Comparison of ENCODE assay signal across 8 mouse cellular contexts in genomic region chr8:84840248-84840999, GRCm38 (mm10). TPM values are rescaled to one million over a fixed set of nuclear protein-coding genes. Genes with fewer than 3 reads are reported as not detected.
DNase-seq lines count a peak whose midpoint lies in the region; ATAC-seq and TF ChIP-seq lines count a peak whose summit lies in the region.

Gene Rad23a, minus strand, starts transcription at chr8:84840665.

- H3K9ac ChIP-seq in hindbrain, embryonic 13.5 days, result peak within 1 kb of the TSS; percentile 94

- CTCF ChIA-PET in Patski (lab: Charles Lee), result interaction anchor here (1.5 to 2.3 kb wide), 3 partner anchors 14 to 25 kb away, joined by 3 to 6 read pairs (median 3); partner anchors contain the start of gene Farsa

- H3K9me3 ChIP-seq in hindbrain, embryonic 13.5 days, result no peaks in the 10 kb centered on the region

- TF ChIP-seq CTCF in Patski (IDR thresholded peaks at IDR 0.05), result no peak

- peaks cover 59% of the 10 kb centered on the region for H3K4me1 ChIP-seq in hindbrain, embryonic 13.5 days (replicated peaks)

- in situ Hi-C loops in Patski (cut with MboI; ENCODE audit: low pct_unique_long_range_greater_than_20kb), result no loop called here

- no peaks in the 10 kb centered on the region for H3K27me3 ChIP-seq in Patski
- H3K27me3 ChIP-seq in hindbrain, embryonic 13.5 days, result no peaks in the 10 kb centered on the region

- POLR2A ChIA-PET in Patski (lab: Charles Lee), result interaction anchor here (1.2 kb wide), 1 partner anchor 13 kb away, joined by 3 read pairs; no protein-coding TSS in a partner anchor

- 0% methylated on average over 45 of the region's 55 CpGs for WGBS in hindbrain, embryonic 13.5 days

- H3K4me3 ChIP-seq in hindbrain, embryonic 13.5 days, result peak within 1 kb of the TSS; percentile 93

- H3K27ac ChIP-seq in hindbrain, embryonic 13.5 days, result peak within 1 kb of the TSS; percentile 93

- peaks cover 76% of the 10 kb centered on the region for H3K36me3 ChIP-seq in hindbrain, embryonic 13.5 days

- ATAC-seq in Patski, result peak; percentile 70
- ATAC-seq in hindbrain, embryonic 13.5 days (ENCODE audit: low FRiP score), result peak; percentile 95

- DNase-seq in Patski (ENCODE audit: low read depth, low spot score), result peak; percentile 71
- DNase-seq in cerebellum, postnatal 14 days, result peak; percentile 93 to 94
- DNase-seq in frontal cortex, postnatal 14 days (ENCODE audit: low spot score in 2 of 2), result peak; percentile 88
- DNase-seq in layer of hippocampus, postnatal 25 days (ENCODE audit: extremely low spot score in 1 of 2, low spot score in 1 of 2), result peak; percentile 85 to 89
- DNase-seq in lung, postnatal 25 days (ENCODE audit: low spot score), result peak; percentile 93
- DNase-seq in retina, embryonic 14.5 days (ENCODE audit: low spot score), result peak; percentile 96
- peak; percentile 92 for DNase-seq in thymus, postnatal 4 days

- peak within 1 kb of the TSS; percentile 71 for H3K4me2 ChIP-seq in hindbrain, embryonic 13.5 days

RNA-seq across cellular contexts. Expression of gene Rad23a, which starts in this region (rescaled TPM):
- 126 TPM for polyA plus RNA-seq in Patski (2021)
- polyA plus RNA-seq in hindbrain, embryonic 13.5 days (2015; fragmentation: Nextera tagmentation; extraction: Ambion mirVana), result 83.2 and 85.5 TPM in 2 replicates
- 10 to 100 TPM; 67.0 to 69.7 TPM for total RNA-seq in layer of hippocampus, postnatal 25 days (2021)

Comparison
In these comparisons a context has a peak if more than half of its experiments do, and no peak if none do; other contexts are left out.
1. Peak in every context shown above with its lines: DNase-seq, ATAC-seq, H3K4me3 ChIP-seq and H3K27ac ChIP-seq.